Mouse (Mus musculus) bone marrow, adult 2 months (tissue): ENCODE measurements at regions not wholly inside any gene's neighbourhood (a gene's known extent, or its start where the extent isn't known, plus 50 kb on each side); places are given as distances from the start of the nearest gene placed in this dataset.

Experiments used
- CTCF ChIP-seq: fragments of 200-500 bp; IDR thresholded peaks from 2 replicates; pipeline ENCODE4 v1.5.1; 2011; ENCODE audit warnings: low read length, control low read depth; ENCODE audit not compliant: control insufficient read depth, insufficient read depth
- POLR2A ChIP-seq: fragments of 200-500 bp; IDR thresholded peaks from 2 replicates; pipeline ENCODE4 v1.6.1; 2011; ENCODE audit warnings: low read depth, mild to moderate bottlenecking, control low read depth, low read length, borderline replicate concordance; ENCODE audit not compliant: control insufficient read depth

DNA sequence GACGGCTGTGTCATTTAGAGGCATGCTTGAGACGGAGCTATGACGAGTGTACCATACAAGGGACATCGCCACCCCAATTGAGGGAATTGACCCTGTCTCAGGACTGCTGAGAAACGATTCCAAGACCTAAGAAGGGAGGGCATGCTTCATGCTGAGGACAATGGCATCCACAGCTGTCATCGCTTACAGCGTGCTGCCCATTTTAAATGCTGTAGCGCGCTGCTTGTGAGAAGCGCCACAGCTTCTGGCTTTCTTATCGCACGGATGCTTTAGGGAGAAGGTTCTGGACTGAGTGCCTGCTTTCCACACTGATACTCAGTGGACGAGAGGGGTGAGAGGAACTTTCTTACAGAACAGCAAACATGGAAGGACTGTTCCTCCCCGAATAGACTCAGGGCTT lies 357.8 kb upstream of the Arglu1 start:
- TF ChIP-seq CTCF (no peak), POLR2A (no peak)
